Mouse (Mus musculus) intestine, postnatal 0 days (tissue): ENCODE results near the gene Mgst3. TPM values are rescaled to one million over a fixed set of nuclear protein-coding genes. Genes with fewer than 3 reads are reported as not detected.

Experiments
- ATAC-seq: fragments of 200-750 bp; cut with Nextera tagmentation; 2 replicates; pipeline ENCODE4 v1.8.0; 2017; ENCODE audit warnings: mild to moderate bottlenecking, moderate TSS enrichment, moderate library complexity
- H3K27ac ChIP-seq: fragments of 300-500 bp; sonication (generic); 2 replicates; pipeline ENCODE4 v1.5.1; 2014; ENCODE audit warnings: mild to moderate bottlenecking, low read depth, low read length, moderate library complexity
- H3K27me3 ChIP-seq: fragments of 300-500 bp; sonication (generic); replicated peaks from 2 replicates; pipeline ENCODE4 v1.6.1; 2014; ENCODE audit warnings: low read length, mixed read lengths; ENCODE audit not compliant: control insufficient read depth, insufficient read depth
- H3K36me3 ChIP-seq: fragments of 300-500 bp; sonication (generic); 2 replicates; pipeline ENCODE4 v1.6.1; 2014; ENCODE audit warnings: mild to moderate bottlenecking, moderate library complexity; ENCODE audit not compliant: control insufficient read depth, insufficient read depth
- H3K4me1 ChIP-seq: fragments of 300-500 bp; sonication (generic); replicated peaks from 2 replicates; pipeline ENCODE4 v1.6.1; 2014; ENCODE audit warnings: antibody characterized with exemption, low read length, mixed read lengths; ENCODE audit not compliant: control insufficient read depth, insufficient read depth
- H3K4me2 ChIP-seq: fragments of 300-500 bp; sonication (generic); replicated peaks from 2 replicates; pipeline ENCODE4 v1.6.1; 2014; ENCODE audit warnings: low read depth, mild to moderate bottlenecking, moderate library complexity
- H3K4me3 ChIP-seq: fragments of 300-500 bp; sonication (generic); 2 replicates; pipeline ENCODE4 v1.5.1; 2014; ENCODE audit warnings: low read depth, low read length
- H3K9ac ChIP-seq: fragments of 300-500 bp; sonication (generic); 2 replicates; pipeline ENCODE4 v1.6.1; 2014; ENCODE audit warnings: mild to moderate bottlenecking, low read depth, low read length
- H3K9me3 ChIP-seq: fragments of 300-500 bp; sonication (generic); 2 replicates; pipeline ENCODE4 v1.6.1; 2016; ENCODE audit warnings: mixed run types; ENCODE audit not compliant: control insufficient read depth
- CTCF ChIP-seq: sonication (generic); IDR thresholded peaks from 2 replicates; pipeline ENCODE4 v1.5.1; 2016; ENCODE audit warnings: low read depth, mild to moderate bottlenecking, control low read depth, antibody characterized with exemption, moderate library complexity
- WGBS: fragments of 180-500 bp; shearing (Covaris S2); extraction: QIAGEN DNeasy Blood & Tissue Kit; methylation state at CpG from one replicate; pipeline ENCODE4 v1.1.7; 2014; 5-methylcytosine and 5-hydroxymethylcytosine counted together
- polyA plus RNA-seq: library from polyadenylated mRNA; unstranded; fragments of >200 nt; fragmentation: Nextera tagmentation; extraction: Ambion mirVana; gene quantifications from 2 replicates; pipeline ENCODE4 v1.2.1, GENCODE M21; 2015

Mgst3 gene
- polyA plus RNA-seq, 1 experiment from 2014 or later, result 323 TPM

DNA sequence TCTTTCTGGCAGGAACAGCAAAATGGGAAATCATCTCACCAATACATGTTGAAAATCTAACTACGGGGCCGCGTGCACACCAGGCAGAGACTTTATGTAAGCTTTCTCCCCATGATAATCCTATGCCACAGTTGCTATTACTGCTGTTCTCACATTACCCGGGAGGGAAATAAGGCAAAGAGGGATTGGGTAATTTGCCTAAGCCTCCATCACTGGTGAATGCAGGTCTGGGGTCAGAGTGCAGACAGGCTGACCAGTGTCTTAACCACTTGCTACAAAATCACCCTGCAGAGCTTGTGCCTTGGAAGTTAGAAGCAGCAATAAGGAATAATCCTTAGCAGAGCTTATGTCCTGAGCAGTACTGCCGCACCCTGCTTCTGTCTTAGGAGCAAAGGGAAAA is 8.0 kb downstream of the Mgst3 start:
- Histone ChIP-seq H3K4me2 (no peak overlapping the region), H3K27ac (peak overlapping the region; percentile 8; the same call in 1 of the 2 replicates), H3K4me1 (peaks cover 18% of the 10 kb centered on the region; the same call in 1 of the 2 replicates), H3K4me3 (no peak overlapping the region), H3K36me3 (no peaks in the 10 kb centered on the region), H3K27me3 (no peaks in the 10 kb centered on the region), H3K9me3 (no peaks in the 10 kb centered on the region), H3K9ac (0 out of 2 replicates have a peak overlapping the region, but pooled peaks have one; percentile 26)
- ATAC-seq, result no peak
- WGBS, result 58% methylated on average over 5 of the region's 5 CpGs
- TF ChIP-seq CTCF, result no peak

DNA sequence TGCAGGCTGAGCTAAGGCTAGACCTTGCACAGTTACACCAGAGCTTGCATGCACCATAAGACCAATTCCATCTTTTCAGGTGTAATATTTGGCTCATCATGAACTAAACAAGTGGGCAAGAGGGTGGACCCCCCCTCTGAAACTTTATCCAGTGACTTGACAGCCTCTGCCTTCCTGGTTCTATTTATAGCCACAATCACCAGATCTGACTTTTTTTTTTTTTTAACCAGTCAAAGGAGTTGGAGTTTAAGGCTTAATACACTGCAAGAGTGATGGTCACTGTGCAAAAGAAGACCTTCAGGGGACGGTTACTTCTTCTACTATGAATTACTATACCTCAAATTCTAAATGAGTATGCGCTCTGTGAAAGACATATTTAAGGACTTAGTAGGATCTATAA is 8.4 kb downstream of the Mgst3 start:
- Histone ChIP-seq H3K9ac (no peak overlapping the region), H3K27me3 (no peaks in the 10 kb centered on the region), H3K4me1 (peaks cover 18% of the 10 kb centered on the region; the same call in 1 of the 2 replicates), H3K27ac (peak overlapping the region; percentile 8; the same call in 1 of the 2 replicates), H3K36me3 (no peaks in the 10 kb centered on the region), H3K4me2 (no peak overlapping the region), H3K9me3 (no peaks in the 10 kb centered on the region), H3K4me3 (no peak overlapping the region)
- WGBS, result 90% methylated on average over 2 of the region's 2 CpGs
- no peak for ATAC-seq
- TF ChIP-seq CTCF, result no peak

DNA sequence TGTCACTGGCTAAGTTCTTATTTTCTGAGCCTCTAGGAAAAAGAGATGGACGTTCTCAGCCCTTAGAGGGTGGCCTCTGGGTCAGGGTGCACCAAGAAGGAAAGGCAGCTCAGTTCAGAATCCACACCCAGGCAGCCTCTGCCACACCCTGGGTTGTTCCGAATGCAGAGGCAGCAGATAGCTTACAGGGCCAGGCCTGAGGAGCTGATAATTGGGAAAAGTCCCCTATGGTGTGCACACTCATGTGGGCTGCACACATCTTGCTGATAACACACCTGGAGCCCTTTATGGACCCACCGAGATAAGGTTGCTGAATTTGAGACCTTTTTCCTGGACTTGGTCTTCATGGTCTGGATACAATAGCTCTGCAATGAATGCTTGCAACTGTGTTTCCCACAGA is 9.5 kb downstream of the Mgst3 start:
- Histone ChIP-seq H3K4me2 (no peak overlapping the region), H3K36me3 (no peaks in the 10 kb centered on the region), H3K27me3 (no peaks in the 10 kb centered on the region), H3K4me1 (peaks cover 18% of the 10 kb centered on the region; the same call in 1 of the 2 replicates), H3K4me3 (no peak overlapping the region), H3K27ac (peak overlapping the region; percentile 75), H3K9me3 (no peaks in the 10 kb centered on the region), H3K9ac (no peak overlapping the region)
- TF ChIP-seq CTCF, result no peak
- 29% methylated on average over 3 of the region's 3 CpGs for WGBS
- ATAC-seq, result peak; percentile 70

- H3K27ac ChIP-seq, result peak overlapping the region; percentile 68; the same call in 1 of the 2 replicates
- H3K9me3 ChIP-seq, result no peaks in the 10 kb centered on the region
- no peak overlapping the region for H3K4me2 ChIP-seq
- 79% methylated on average over 5 of the region's 5 CpGs for WGBS
- peaks cover 16% of the 10 kb centered on the region; the same call in 1 of the 2 replicates for H3K4me1 ChIP-seq
- TF ChIP-seq CTCF, result no peak
- no peak overlapping the region for H3K4me3 ChIP-seq
- H3K9ac ChIP-seq, result no peak overlapping the region
- no peak for ATAC-seq
- H3K36me3 ChIP-seq, result no peaks in the 10 kb centered on the region
- H3K27me3 ChIP-seq, result no peaks in the 10 kb centered on the region
These were observed 10.5 kb downstream of the Mgst3 start for GRCm38 (mm10) chr1:167383178-167383577.

- Histone ChIP-seq H3K4me3 (no peak overlapping the region), H3K4me1 (peaks cover 13% of the 10 kb centered on the region; the same call in 1 of the 2 replicates), H3K27ac (peak overlapping the region; percentile 68), H3K36me3 (no peaks in the 10 kb centered on the region), H3K27me3 (no peaks in the 10 kb centered on the region), H3K4me2 (peak overlapping the region; percentile 24; the same call in 1 of the 2 replicates), H3K9ac (no peak overlapping the region), H3K9me3 (no peaks in the 10 kb centered on the region)
- TF ChIP-seq CTCF, result no peak
- no peak for ATAC-seq
- 71% methylated on average over 5 of the region's 5 CpGs for WGBS
These were observed 10.9 kb downstream of the Mgst3 start for GRCm38 (mm10) chr1:167382763-167383162.

DNA sequence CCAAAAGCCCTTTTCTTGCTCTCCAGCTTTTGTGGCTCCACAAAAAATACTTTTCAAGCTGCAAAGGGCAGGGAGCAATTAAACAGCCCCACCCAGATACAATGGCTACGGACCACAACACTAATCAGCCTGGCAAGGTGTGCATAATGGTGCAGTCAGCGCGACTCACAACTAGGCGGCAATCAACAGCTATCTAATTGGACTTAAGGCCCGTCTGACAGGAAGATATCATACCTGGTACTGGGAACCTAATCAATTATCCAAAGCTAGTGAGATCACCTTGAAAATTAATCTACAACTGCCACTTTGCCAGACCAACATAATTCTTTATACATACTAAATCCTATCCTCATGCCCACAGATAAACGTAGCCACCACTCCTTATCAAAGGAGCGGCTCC is 11.3 kb downstream of the Mgst3 start:
- Histone ChIP-seq H3K27ac (peak overlapping the region; percentile 68), H3K36me3 (peaks cover 2% of the 10 kb centered on the region; the same call in 1 of the 2 replicates), H3K4me1 (peaks cover 15% of the 10 kb centered on the region; the same call in 1 of the 2 replicates), H3K9ac (no peak overlapping the region), H3K9me3 (no peaks in the 10 kb centered on the region), H3K4me2 (peak overlapping the region; percentile 24; the same call in 1 of the 2 replicates), H3K4me3 (no peak overlapping the region), H3K27me3 (no peaks in the 10 kb centered on the region)
- no peak for ATAC-seq
- WGBS, result 46% methylated on average over 7 of the region's 7 CpGs
- TF ChIP-seq CTCF, result peak; percentile 48
